In the genomic region with DNA sequence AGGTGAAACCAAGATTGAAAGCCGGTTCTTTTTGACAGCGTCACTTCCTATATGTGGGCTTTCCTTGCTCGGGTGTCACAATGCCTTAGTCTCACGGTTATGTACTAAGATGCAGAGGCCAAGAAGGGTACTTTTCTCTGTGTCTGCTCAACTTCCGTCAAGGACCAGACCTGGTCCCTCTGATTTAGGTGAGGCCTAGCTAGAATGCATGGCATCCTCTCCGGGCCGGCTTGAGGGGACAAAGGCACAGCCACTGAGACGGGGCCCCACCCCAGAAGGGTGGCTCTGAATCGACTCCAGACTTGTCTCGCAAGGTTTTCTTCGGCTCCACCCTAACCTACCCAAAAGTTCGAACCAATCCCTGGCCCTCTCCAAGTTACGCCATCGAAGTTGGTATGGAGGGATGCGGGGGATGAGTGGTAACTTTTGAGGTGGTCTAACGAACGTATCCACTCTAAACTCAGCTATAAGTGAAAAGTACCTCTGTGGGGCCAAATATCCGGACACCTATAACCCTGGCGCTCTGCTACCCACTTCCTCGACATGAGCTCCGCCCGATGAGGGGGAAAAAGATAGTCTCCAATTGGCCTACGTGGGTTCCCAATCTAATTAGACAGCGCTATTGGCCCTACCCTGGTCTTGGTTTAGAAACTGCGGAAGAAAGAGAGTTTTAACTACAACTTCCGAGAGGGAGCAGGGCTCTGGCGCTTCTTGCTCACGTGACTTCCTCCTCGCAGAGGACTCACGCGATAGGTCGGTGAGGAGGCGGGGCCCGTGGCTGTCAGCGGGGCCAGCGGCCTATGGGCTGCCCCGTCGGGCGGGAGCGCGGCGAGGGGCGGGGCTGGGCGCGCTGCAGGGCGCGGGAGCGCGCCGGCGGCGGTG, we compare ENCODE assay signal across 8 mouse cellular contexts. TPM values are rescaled to one million over a fixed set of nuclear protein-coding genes. Genes with fewer than 3 reads are reported as not detected.
DNase-seq lines count a peak whose midpoint lies in the region; ATAC-seq and TF ChIP-seq lines count a peak whose summit lies in the region.

Gene Nfatc3 (plus strand): TSS at position 110 of the 882 bp plus-strand sequence.

- peak within 1 kb of the TSS; percentile 86 for H3K9ac ChIP-seq in forebrain, embryonic 16.5 days (replicated peaks; ENCODE audit: low read depth, low read length)
- peak within 1 kb of the TSS; percentile 88 for H3K9ac ChIP-seq in lung, embryonic 14.5 days

- DNase-seq in G1E (ENCODE audit: low spot score) = peak; percentile 90
- DNase-seq in cerebellum, adult 18-20 months = peak; percentile 96 to 98
- peak; percentile 92 to 93 for DNase-seq in heart, postnatal 36 days
- peak; percentile 94 to 97 for DNase-seq in layer of hippocampus, adult 2 months (ENCODE audit: low spot score in 2 of 2)
- DNase-seq in lung, embryonic 14.5 days = peak; percentile 99
- peak; percentile 98 for DNase-seq in thymus, adult 2 months

- TF ChIP-seq CTCF in G1E (IDR thresholded peaks at IDR 0.05; ENCODE audit: low read depth, low read length) = no peak
- no peak for TF ChIP-seq CTCF in layer of hippocampus, adult 2 months (conservative IDR thresholded peaks at IDR 0.05)
- TF ChIP-seq CTCF in lung, embryonic 14.5 days (IDR thresholded peaks at IDR 0.05; ENCODE audit: low read depth) = no peak
- no peak for TF ChIP-seq CTCF in olfactory bulb, adult 2 months (IDR thresholded peaks at IDR 0.05; ENCODE audit: insufficient read depth, low read depth, low read length)
- TF ChIP-seq CTCF in thymus, adult 2 months (IDR thresholded peaks at IDR 0.05; ENCODE audit: borderline replicate concordance, control insufficient read depth, extremely low read depth, insufficient read depth, low read length, poor library complexity) = 0 out of 2 replicates have a peak, but pooled peaks have one; percentile 9

- ATAC-seq in G1E (ENCODE audit: extremely low read depth, insufficient number of reproducible peaks, low FRiP score, poor library complexity, severe bottlenecking) = peak; percentile 90
- peak; percentile 99 for ATAC-seq in forebrain, embryonic 16.5 days
- peak; percentile 98 for ATAC-seq in lung, embryonic 14.5 days (ENCODE audit: insufficient read depth)

- intact Hi-C loops in heart, postnatal 36 days (cut with DNase I) = no loop called here

- peak within 1 kb of the TSS; percentile 91 for H3K27ac ChIP-seq in forebrain, embryonic 16.5 days (ENCODE audit: low read length)
- H3K27ac ChIP-seq in layer of hippocampus, adult 2 months = peak within 1 kb of the TSS; percentile 91
- peak within 1 kb of the TSS; percentile 96 for H3K27ac ChIP-seq in lung, embryonic 14.5 days (ENCODE audit: low read depth)
- peak within 1 kb of the TSS; percentile 73 for H3K27ac ChIP-seq in olfactory bulb, adult 2 months (ENCODE audit: insufficient read depth, low read depth, low read length)
- peak within 1 kb of the TSS; percentile 99 for H3K27ac ChIP-seq in thymus, adult 2 months (ENCODE audit: control insufficient read depth, insufficient read depth, low read length)

- peak; percentile 15; the same call in 1 of the 2 replicates for TF ChIP-seq POLR2A in olfactory bulb, adult 2 months (IDR thresholded peaks at IDR 0.05; ENCODE audit: insufficient read depth, low read depth, low read length)
- peak; percentile 76 for TF ChIP-seq POLR2A in thymus, adult 2 months (IDR thresholded peaks at IDR 0.05; ENCODE audit: control insufficient read depth, extremely low read depth, insufficient read depth, low read length, poor library complexity)

- peak within 1 kb of the TSS; percentile 95 for H3K4me3 ChIP-seq in G1E (ENCODE audit: low read depth, low read length)
- H3K4me3 ChIP-seq in forebrain, embryonic 16.5 days (replicated peaks; ENCODE audit: low read length) = peak within 1 kb of the TSS; percentile 94
- peak within 1 kb of the TSS; percentile 94 for H3K4me3 ChIP-seq in layer of hippocampus, adult 2 months
- peak within 1 kb of the TSS; percentile 87 for H3K4me3 ChIP-seq in lung, embryonic 14.5 days (ENCODE audit: low read depth, low read length)
- H3K4me3 ChIP-seq in olfactory bulb, adult 2 months (ENCODE audit: insufficient read depth, low read depth, low read length) = peak within 1 kb of the TSS; percentile 90
- peak within 1 kb of the TSS; percentile 96 for H3K4me3 ChIP-seq in thymus, adult 2 months (ENCODE audit: control insufficient read depth, insufficient read depth, low read length)

- peaks cover 45% of the 10 kb centered on the region for H3K4me1 ChIP-seq in G1E (ENCODE audit: insufficient read depth, low read depth, low read length)
- peaks cover 21% of the 10 kb centered on the region for H3K4me1 ChIP-seq in forebrain, embryonic 16.5 days (replicated peaks; ENCODE audit: control insufficient read depth, insufficient read depth, low read length)
- 0 out of 2 replicates have a peak, but pooled peaks cover 12% of the 10 kb centered on the region for H3K4me1 ChIP-seq in lung, embryonic 14.5 days (ENCODE audit: insufficient read depth)
- peaks cover 7% of the 10 kb centered on the region for H3K4me1 ChIP-seq in olfactory bulb, adult 2 months (ENCODE audit: control insufficient read depth, insufficient read depth, low read length)
- peaks cover 43% of the 10 kb centered on the region for H3K4me1 ChIP-seq in thymus, adult 2 months (replicated peaks; ENCODE audit: control insufficient read depth, insufficient read depth, low read length)

- H3K27me3 ChIP-seq in G1E (ENCODE audit: insufficient read depth, low read length) = no peaks in the 10 kb centered on the region
- no peaks in the 10 kb centered on the region for H3K27me3 ChIP-seq in forebrain, embryonic 16.5 days (replicated peaks; ENCODE audit: control insufficient read depth, insufficient read depth, low read length)
- H3K27me3 ChIP-seq in lung, embryonic 14.5 days (ENCODE audit: insufficient read depth, low read length) = no peaks in the 10 kb centered on the region
- no peaks in the 10 kb centered on the region for H3K27me3 ChIP-seq in thymus, adult 2 months (ENCODE audit: control insufficient read depth, insufficient read depth, low read length)

- WGBS in forebrain, embryonic 16.5 days = under 1% methylated on average over 52 of the region's 52 CpGs
- WGBS in lung, embryonic 14.5 days = under 1% methylated on average over 52 of the region's 52 CpGs
- under 1% methylated on average over 52 of the region's 52 CpGs for WGBS in olfactory bulb, adult 2 months
- under 1% methylated on average over 51 of the region's 52 CpGs for WGBS in thymus, adult 2 months

- no peaks in the 10 kb centered on the region for H3K9me3 ChIP-seq in G1E (replicated peaks)
- no peaks in the 10 kb centered on the region for H3K9me3 ChIP-seq in forebrain, embryonic 16.5 days (ENCODE audit: control insufficient read depth, low read length)
- H3K9me3 ChIP-seq in lung, embryonic 14.5 days (ENCODE audit: low read depth, low read length) = no peaks in the 10 kb centered on the region

- H3K4me2 ChIP-seq in forebrain, embryonic 16.5 days (ENCODE audit: low read length) = peak within 1 kb of the TSS; percentile 88
- peak within 1 kb of the TSS; percentile 89 for H3K4me2 ChIP-seq in lung, embryonic 14.5 days

- H3K36me3 ChIP-seq in G1E (replicated peaks) = peaks cover 31% of the 10 kb centered on the region
- H3K36me3 ChIP-seq in forebrain, embryonic 16.5 days (ENCODE audit: control insufficient read depth, insufficient read depth) = no peaks in the 10 kb centered on the region
- H3K36me3 ChIP-seq in lung, embryonic 14.5 days (ENCODE audit: insufficient read depth) = no peaks in the 10 kb centered on the region
- H3K36me3 ChIP-seq in thymus, adult 2 months (ENCODE audit: control insufficient read depth, insufficient read depth, low read length) = 0 out of 2 replicates have a peak, but pooled peaks cover 3% of the 10 kb centered on the region

RNA-seq across cellular contexts. Expression of gene Nfatc3, which starts in this region (rescaled TPM):
- total RNA-seq in G1E (2014; fragmentation: Nextera tagmentation) (189 and 192 TPM in 2 replicates), G1E (2017) (29.6 and 31.0 TPM in 2 replicates)
- 13.0 and 15.0 TPM in 2 replicates for polyA plus RNA-seq in G1E (2012)
- polyA plus RNA-seq in forebrain, embryonic 16.5 days (2015; fragmentation: Nextera tagmentation; extraction: Ambion mirVana) = 3.2 and 5.3 TPM in 2 replicates
- total RNA-seq in heart, postnatal 36 days (2021) = 10 to 100 TPM; 20.1 to 20.7 TPM
- total RNA-seq in layer of hippocampus, adult 2 months (2021) = 10 to 100 TPM; 12.4 to 12.7 TPM
- polyA plus RNA-seq in lung, embryonic 14.5 days (2014; fragmentation: Nextera tagmentation; extraction: Ambion mirVana) = 7.1 and 7.6 TPM in 2 replicates
- 102 and 111 TPM in 2 replicates for polyA plus RNA-seq in olfactory bulb, adult 2 months (2012; ENCODE audit: insufficient read depth, insufficient read length, low replicate concordance, missing spikeins)
- polyA plus RNA-seq in thymus, adult 2 months (2012; rRNA removed) = 161 and 186 TPM in 2 replicates

Comparison
In these comparisons a context has a peak if more than half of its experiments do, and no peak if none do; other contexts are left out.
1. Peak in every context shown above with its lines: DNase-seq, ATAC-seq, H3K4me3 ChIP-seq and H3K27ac ChIP-seq.